Mouse (Mus musculus): ENCODE results near the gene Olfr204.
"Not testable (repeated sequence)": the region's sequence is repeated elsewhere in the genome, so short reads cannot be mapped to it uniquely, and the experiment has no call there.

Olfr204 gene

DNA sequence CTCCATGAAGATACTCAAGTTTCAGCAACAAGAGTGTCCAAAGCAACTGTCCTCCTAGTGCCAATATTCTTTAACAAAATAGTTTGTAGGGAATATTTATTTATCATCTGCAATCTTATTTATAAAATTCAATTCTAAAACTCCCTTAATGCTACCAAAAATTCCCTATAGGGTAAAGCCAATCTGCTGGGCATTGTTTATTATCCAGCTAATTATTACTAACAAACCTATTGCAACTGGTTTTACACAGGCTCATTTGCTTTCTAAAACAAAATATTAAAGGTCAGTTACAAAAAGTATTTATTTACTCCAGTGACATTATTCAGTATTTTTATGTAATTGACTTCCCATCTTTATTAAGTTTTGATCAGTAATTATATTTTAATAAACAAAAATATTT is at the start of gene Olfr204:
Olfr204 (minus strand) TSS at position 101 of the 400 bp plus-strand sequence.
- no peak for DNase-seq (ENCODE audit: low spot score in 2 of 2)

DNA sequence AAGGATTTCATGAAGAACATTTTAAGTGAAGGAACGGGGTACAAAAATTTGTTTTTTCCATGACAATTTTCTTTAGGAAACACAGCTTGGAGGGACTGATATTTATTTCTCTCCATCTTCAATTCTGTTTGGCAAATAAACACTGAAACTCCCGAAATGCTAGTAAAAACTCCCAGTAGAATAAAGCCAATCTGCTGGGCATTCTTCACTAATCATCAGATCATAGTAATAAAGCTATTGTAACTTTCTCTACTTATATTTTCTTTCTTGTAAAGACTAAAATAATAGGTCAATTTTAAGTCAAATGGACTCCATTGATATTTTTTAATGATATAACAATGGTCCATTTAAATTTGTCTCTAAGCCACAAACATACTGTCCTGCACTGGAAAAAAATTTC is 45.8 kb upstream of the Olfr204 start, which contains the start of gene Olfr209:
Olfr209 (minus strand) TSS at position 101 of the 400 bp plus-strand sequence.
- no peak for DNase-seq (ENCODE audit: low spot score in 2 of 2)

DNA sequence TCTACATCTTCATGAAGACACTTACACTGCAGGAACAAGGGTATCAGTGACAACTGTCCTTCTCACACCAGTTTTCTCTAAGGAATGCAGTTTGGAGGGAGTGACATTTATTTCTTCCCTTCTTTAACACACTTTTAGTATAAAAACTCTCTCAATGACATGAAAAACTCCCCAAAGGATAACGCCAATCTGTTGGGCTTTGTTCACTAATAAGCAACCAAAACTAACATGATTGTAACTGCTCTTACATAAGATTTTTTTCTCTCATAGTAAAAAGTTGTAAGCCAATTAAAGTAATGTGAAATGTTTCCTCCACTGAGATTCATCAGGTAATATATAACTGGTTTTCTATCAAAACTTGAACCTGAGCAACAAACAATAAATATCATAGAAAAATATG is 31.1 kb upstream of the Olfr204 start, which contains the start of gene Olfr206:
Olfr206 (minus strand) TSS at position 101 of the 400 bp plus-strand sequence.
- no peak for DNase-seq (ENCODE audit: low spot score in 2 of 2)

DNA sequence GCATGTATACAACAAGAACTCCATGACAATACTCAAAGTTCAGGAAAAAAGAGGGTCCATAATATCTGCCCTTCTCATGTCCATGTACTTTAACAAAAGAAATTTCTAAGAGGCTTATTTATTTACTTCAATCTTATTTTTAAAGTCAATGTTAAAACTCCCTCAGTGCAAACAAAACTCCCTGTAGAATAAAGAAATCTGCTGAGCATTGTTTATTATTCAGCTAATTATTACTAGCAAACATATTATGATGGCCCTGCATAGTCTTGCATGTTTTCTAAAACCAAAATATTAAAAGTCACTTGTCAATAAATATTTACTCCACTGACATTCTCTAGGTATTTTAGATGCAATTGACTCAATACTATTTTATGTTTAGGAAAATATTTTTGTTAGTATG is 13.0 kb upstream of the Olfr204 start, which contains the start of gene Olfr205:
Olfr205 (minus strand) TSS at position 101 of the 400 bp plus-strand sequence.
- DNase-seq (ENCODE audit: low spot score in 2 of 2) = no peak

DNA sequence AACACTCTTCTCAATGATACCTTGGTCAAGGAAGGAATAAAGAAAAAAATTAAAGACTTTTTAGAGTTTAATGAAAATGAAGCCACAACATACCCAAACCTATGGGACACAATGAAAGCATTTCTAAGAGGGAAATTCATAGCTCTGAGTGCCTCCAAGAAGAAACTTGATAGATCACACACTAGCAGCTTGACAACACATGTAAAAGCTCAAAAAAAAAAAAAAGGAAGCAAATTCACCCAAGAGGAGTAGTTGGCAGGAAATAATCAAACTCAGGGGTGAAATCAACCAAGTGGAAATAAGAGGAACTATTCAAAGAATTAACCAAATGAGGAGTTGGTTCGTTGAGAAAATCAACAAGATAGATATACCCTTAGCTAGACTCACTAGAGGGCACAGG is 5.2 kb upstream of the Olfr204 start:
- not testable (repeated sequence) for DNase-seq (ENCODE audit: low spot score in 2 of 2)

DNA sequence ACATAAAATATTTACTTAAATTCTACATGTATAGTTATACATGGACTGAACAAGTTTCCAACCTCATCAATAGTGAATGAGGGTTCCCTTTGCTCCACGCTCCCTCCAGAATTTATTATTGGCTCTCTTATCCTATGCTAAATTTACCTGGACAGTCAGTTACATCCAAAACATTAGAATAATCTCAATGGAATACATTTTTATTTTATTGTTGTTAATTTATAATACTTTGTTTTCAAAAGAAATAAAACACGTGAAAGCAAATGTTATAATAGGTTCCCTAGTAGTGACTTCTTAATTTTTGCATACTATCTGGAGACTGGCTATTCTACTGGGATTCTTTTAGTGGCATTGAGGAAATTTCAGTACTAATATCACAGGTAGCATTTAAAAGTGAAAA is 19.5 kb downstream of the Olfr204 start, which contains the start of gene Olfr203:
Olfr203 (plus strand) TSS at position 301 of the 400 bp plus-strand sequence.
- DNase-seq (ENCODE audit: low spot score in 2 of 2) = no peak

DNA sequence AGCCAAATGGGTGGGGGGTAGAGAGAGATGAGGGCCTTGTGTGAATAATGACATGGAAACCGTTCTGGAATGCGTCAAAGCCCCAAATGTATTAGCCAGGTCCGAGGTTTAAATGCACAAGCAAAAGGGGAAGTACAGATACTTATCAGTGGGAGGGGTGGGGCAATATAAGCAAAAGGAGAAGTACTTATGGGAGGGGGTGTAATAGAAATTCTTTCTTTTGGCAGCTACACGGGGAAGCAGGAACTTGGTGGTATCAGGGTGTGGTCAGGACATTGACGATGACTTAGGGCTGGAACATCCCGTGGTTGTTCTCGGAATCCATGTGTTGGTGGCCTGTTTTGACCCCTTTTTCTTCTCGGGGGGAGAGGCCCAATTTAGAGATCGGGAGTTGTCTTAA is 30.5 kb downstream of the Olfr204 start:
- not testable (repeated sequence) for DNase-seq (ENCODE audit: low spot score in 2 of 2)

DNA sequence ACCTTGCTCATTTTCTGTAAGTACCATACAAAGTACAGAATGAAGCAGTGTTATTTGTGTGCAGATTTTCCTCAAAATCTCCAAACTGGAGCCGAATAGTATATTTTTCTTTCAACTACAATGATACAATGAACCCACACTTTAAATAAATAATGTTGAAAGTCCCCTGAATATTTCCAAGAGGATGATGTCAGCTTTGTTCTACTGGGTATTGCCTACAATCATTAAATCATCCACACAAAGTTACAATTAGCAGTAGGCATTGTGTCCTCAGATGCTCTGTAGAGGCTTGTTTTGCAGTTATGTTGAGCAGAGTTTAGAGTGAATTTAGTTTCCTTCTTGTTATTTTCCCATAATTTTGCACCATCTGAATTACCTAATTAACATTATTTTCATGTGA is 31.4 kb downstream of the Olfr204 start, which contains the start of gene Olfr202:
Olfr202 (minus strand) TSS at position 101 of the 400 bp plus-strand sequence.
- DNase-seq (ENCODE audit: low spot score in 2 of 2) = no peak

DNA sequence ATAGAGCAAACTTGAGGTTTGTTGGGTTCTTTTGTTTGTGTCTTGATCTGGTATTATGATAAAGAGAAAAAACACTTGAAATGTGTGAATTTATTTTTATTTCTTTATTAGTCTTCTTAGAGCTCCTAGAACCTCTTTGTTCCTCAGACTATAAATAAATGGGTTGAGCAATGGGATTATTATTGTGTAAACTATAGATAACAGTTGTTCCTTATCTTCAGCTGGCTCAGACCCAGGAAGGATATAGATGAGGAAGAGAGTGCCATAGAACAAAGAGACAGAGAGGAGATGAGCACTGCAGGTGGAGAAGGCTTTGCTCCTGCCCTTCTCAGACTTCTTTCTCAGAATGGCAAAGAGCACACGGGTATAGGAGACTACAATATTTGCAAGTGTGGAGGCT is 34.6 kb downstream of the Olfr204 start:
- no peak for DNase-seq (ENCODE audit: low spot score in 2 of 2)

DNA sequence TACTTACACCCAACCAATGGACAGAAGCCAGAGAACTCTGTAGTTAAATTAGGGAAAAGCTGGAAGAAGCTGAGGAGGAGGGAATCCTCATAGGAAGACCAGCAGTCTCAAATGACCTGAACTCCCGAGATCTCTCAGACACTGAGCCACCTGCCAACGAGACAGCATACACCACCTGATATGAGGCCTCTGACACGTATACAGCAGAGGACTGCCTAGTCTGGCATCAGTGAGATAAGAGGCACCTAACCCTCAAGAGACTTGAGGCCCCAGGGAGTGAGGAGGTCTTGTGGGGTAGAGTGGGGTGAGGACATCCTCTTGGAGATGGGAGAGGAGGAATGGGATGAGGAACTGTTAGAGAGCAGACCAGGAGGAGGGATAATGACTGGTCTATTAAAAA is 37.5 kb downstream of the Olfr204 start:
- no peak for DNase-seq (ENCODE audit: low spot score in 2 of 2)

DNA sequence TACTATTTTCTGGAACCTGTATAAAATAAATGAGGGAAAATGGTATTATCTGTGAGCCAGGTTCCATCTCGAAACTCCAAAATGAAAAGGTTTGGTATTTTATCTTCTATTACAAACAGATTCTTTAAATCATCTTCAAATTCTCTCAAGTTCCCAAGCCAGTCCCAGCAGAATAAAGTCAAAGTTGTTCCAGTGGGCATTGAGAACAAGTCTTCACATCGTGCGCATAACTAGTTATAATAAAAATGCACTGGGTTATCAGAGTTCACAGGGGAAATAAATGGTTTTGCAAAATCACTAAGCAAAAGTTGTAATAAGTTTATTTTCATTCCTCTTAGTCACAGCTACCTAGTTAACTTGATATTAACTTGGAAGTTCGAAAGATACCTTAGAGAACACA is 45.5 kb downstream of the Olfr204 start, which contains the start of gene Olfr201:
Olfr201 (minus strand) TSS at position 101 of the 400 bp plus-strand sequence.
- DNase-seq (ENCODE audit: low spot score in 2 of 2) = not testable (repeated sequence)

DNA sequence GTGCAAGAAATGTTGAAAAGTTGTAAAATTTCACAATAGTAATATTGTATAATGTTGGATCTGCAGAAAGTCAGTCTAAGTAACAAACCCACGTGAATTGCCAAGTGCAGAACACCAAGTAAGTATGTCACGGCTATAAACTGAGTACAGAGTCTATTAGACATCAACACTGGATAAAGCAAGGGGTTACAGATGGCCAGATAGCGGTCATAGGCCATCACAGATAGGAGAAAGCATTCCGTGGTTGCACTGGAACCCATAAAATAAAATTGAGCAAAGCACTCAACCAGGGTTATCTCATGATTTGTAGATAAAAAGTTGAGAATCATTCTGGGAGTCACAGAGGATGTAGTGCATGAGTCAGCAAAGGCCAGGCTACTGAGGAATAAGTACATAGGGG is 49.0 kb downstream of the Olfr204 start:
- DNase-seq (ENCODE audit: low spot score in 2 of 2) = not testable (repeated sequence)

Data from urinary bladder, postnatal 36 days (tissue).